Mouse (Mus musculus) hindbrain, embryonic 10.5 days (tissue): ENCODE measurements at regions not wholly inside any gene's neighbourhood (a gene's known extent, or its start where the extent isn't known, plus 50 kb on each side); places are given as distances from the start of the nearest gene placed in this dataset.

ENCODE experiments used
- DNase-seq: peaks from one replicate; pipeline ENCODE4 v3.0.0-alpha.2; 2017; ENCODE audit warnings: low spot score
- H3K27ac ChIP-seq: fragments of 300-500 bp; sonication (generic); 2 replicates; pipeline ENCODE4 v1.5.1; 2016; ENCODE audit warnings: mild to moderate bottlenecking, moderate library complexity
- H3K27me3 ChIP-seq: fragments of 300-500 bp; sonication (generic); 2 replicates; pipeline ENCODE4 v1.6.1; 2016; ENCODE audit warnings: mild to moderate bottlenecking; ENCODE audit not compliant: poor library complexity, insufficient read depth, severe bottlenecking
- H3K36me3 ChIP-seq: fragments of 300-500 bp; sonication (generic); 2 replicates; pipeline ENCODE4 v1.6.1; 2016; ENCODE audit warnings: mild to moderate bottlenecking, moderate library complexity
- H3K4me1 ChIP-seq: fragments of 300-500 bp; sonication (generic); replicated peaks from 2 replicates; pipeline ENCODE4 v1.6.1; 2016; ENCODE audit warnings: mild to moderate bottlenecking
- H3K4me3 ChIP-seq: fragments of 300-500 bp; sonication (generic); 2 replicates; pipeline ENCODE4 v1.5.1; 2016; ENCODE audit warnings: mild to moderate bottlenecking, moderate library complexity
- H3K9me3 ChIP-seq: fragments of 300-500 bp; sonication (generic); 2 replicates; pipeline ENCODE4 v1.6.1; 2016; ENCODE audit warnings: mild to moderate bottlenecking, moderate library complexity
- WGBS: fragments of 180-500 bp; shearing (Covaris S2); methylation state at CpG from one replicate; pipeline ENCODE4 v1.1.7; 2016; 5-methylcytosine and 5-hydroxymethylcytosine counted together

- no peaks in the 10 kb centered on the region for H3K9me3 ChIP-seq
Observed at GRCm38 (mm10) chr14:76851473-76852214, 184.9 kb upstream of the Ccdc122 start.

DNA sequence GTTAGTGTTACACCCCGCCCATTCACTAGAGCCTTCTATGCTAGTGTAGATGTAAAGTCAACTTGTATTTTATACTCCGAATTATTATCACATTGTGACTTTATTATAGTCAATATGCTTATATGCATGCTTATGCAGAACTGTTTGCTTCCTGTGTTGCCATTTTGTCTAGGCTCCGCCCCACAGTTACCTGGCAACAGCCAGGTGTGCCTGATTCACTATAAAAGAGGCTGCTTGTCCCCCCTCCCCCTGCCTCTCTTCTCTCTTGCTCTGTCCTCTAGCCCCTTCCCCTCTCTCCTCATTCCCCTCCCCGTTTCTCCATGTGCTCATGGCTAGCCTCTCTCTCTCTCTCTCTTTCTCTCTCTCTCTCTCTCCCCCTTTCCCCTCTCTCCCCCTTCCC, 185.9 kb upstream of the Ccdc122 start:
- Histone ChIP-seq H3K4me3 (no peak overlapping the region), H3K9me3 (no peaks in the 10 kb centered on the region), H3K27ac (no peak overlapping the region), H3K27me3 (no peaks in the 10 kb centered on the region), H3K36me3 (no peaks in the 10 kb centered on the region), H3K4me1 (peaks cover 7% of the 10 kb centered on the region; the same call in 1 of the 2 replicates)
- DNase-seq = no peak
- WGBS = 84% methylated on average over 4 of the region's 4 CpGs

More at GRCm38 (mm10) chr14:76851473-76852214, 184.9 kb upstream of the Ccdc122 start:
- Histone ChIP-seq H3K4me1 (peaks cover 7% of the 10 kb centered on the region; the same call in 1 of the 2 replicates), H3K36me3 (no peaks in the 10 kb centered on the region), H3K27me3 (no peaks in the 10 kb centered on the region), H3K4me3 (no peak overlapping the region), H3K27ac (no peak overlapping the region)
- 87% methylated on average over 10 of the region's 10 CpGs for WGBS
- DNase-seq = no peak

DNA sequence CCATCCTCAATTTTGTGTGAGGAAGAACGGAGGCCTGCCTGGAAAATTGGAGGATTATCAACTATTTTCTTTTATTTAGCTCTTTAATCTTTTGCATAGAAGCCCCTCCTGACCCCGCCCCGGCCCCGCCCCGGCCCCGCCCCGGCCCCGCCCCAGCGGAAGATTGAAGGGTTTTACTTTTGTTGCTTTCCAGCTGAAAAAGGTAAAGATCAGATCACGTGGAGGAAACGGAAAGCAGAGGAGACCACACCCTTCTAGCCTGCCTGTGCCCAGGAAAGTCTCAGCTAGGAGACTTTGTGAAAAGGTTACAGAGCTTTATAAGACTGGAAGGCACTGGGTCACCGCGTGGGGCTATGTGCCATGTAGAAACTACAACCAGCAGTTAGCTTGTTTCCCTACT, 186.5 kb upstream of the Ccdc122 start:
- WGBS = 45% methylated on average over 13 of the region's 13 CpGs

GRCm38 (mm10) chr14:76849636-76850035, 186.9 kb upstream of the Ccdc122 start:
- Histone ChIP-seq H3K4me3 (peak overlapping the region; percentile 13; the same call in 1 of the 2 replicates), H3K9me3 (no peaks in the 10 kb centered on the region), H3K27me3 (no peaks in the 10 kb centered on the region), H3K36me3 (no peaks in the 10 kb centered on the region), H3K4me1 (peaks cover 3% of the 10 kb centered on the region; the same call in 1 of the 2 replicates), H3K27ac (no peak overlapping the region)
- DNase-seq = no peak
- 72% methylated on average over 6 of the region's 6 CpGs for WGBS

More for the DNA sequence above, 186.5 kb upstream of the Ccdc122 start:
- Histone ChIP-seq H3K4me3 (peak overlapping the region; percentile 13; the same call in 1 of the 2 replicates), H3K4me1 (peaks cover 3% of the 10 kb centered on the region; the same call in 1 of the 2 replicates), H3K36me3 (no peaks in the 10 kb centered on the region), H3K27ac (no peak overlapping the region), H3K9me3 (no peaks in the 10 kb centered on the region), H3K27me3 (no peaks in the 10 kb centered on the region)
- no peak for DNase-seq

GRCm38 (mm10) chr14:76849071-76849470, 187.5 kb upstream of the Ccdc122 start:
- Histone ChIP-seq H3K27me3 (no peaks in the 10 kb centered on the region), H3K36me3 (no peaks in the 10 kb centered on the region), H3K27ac (no peak overlapping the region), H3K4me1 (peaks cover 3% of the 10 kb centered on the region; the same call in 1 of the 2 replicates), H3K4me3 (no peak overlapping the region), H3K9me3 (no peaks in the 10 kb centered on the region)
- no peak for DNase-seq
- WGBS = 78% methylated on average over 3 of the region's 3 CpGs

- no peaks in the 10 kb centered on the region for H3K27me3 ChIP-seq
- H3K4me3 ChIP-seq = no peak overlapping the region
- H3K9me3 ChIP-seq = no peaks in the 10 kb centered on the region
- H3K27ac ChIP-seq = no peak overlapping the region
- 72% methylated on average over 3 of the region's 3 CpGs for WGBS
- H3K4me1 ChIP-seq = no peaks in the 10 kb centered on the region
- no peak for DNase-seq
- no peaks in the 10 kb centered on the region for H3K36me3 ChIP-seq
Observed at GRCm38 (mm10) chr14:76845706-76846105, 190.9 kb upstream of the Ccdc122 start.

GRCm38 (mm10) chr14:76844717-76845116, 191.9 kb upstream of the Ccdc122 start:
- Histone ChIP-seq H3K9me3 (no peaks in the 10 kb centered on the region), H3K4me3 (no peak overlapping the region), H3K27me3 (no peaks in the 10 kb centered on the region), H3K36me3 (no peaks in the 10 kb centered on the region), H3K4me1 (no peaks in the 10 kb centered on the region), H3K27ac (no peak overlapping the region)
- 95% methylated on average over 1 of the region's 1 CpGs for WGBS
- DNase-seq = no peak

DNA sequence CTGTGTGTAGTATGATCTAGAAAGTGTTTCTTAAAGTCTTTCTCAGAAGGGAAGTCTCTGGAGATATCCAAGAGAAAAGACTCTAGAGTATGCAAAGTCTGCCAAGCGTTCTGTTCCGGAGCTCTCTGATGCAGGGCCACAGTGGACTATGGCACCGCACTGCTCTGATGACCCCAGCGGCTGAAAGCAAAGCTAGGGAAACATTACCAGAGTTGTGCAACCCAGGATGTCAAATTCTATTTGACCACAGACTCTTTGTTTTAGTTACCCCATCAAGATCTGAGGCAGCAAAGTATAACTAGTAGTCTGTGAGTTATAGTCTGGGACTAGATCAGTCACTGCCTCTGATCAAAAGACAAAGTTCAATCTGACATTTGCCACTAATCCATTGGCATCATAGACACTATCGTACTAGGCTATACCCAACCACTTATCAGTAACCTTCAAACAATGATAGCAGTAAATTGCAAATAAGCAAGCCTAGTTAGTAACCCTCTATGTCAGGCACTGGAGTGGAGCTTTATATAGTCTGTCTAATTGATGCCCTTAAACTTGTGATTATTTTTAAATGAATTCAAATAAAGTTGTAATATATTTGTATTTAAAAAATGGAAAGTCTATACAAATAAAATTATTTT, 198.9 kb upstream of the Ccdc122 start:
- H3K4me3 ChIP-seq = no peak overlapping the region
- H3K4me1 ChIP-seq = peaks cover 3% of the 10 kb centered on the region
- DNase-seq = no peak
- 90% methylated on average over 5 of the region's 5 CpGs for WGBS
- no peaks in the 10 kb centered on the region for H3K27me3 ChIP-seq
- H3K27ac ChIP-seq = no peak overlapping the region
- H3K9me3 ChIP-seq = no peaks in the 10 kb centered on the region
- no peaks in the 10 kb centered on the region for H3K36me3 ChIP-seq

DNA sequence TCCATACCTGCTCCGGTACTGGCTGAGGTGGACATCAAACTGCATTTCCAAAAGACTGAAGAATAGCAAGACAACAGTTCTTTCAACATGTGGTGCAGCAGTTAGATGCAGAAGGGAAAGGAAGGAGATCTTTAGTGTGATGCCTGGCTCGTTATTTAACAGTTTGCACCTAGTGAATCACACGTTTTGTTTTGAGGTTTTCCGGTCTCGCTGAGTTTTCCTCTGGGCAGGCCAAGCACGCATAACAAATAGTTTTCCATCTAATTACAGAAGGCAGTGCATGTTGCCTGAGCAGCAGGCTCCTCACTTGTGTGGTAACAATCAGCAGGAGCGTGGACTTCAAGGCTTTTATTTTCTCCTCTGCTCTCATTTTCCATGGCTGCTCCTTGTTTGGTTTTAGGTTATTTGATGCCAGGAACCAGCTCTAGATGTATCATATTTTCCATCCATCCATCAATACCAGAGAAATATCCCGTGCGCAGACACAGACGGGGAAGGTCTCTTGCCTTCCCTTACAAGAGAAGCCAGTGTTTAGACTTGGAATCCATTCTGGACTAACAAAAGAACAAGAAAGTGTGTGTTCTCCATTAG, 199.6 kb upstream of the Ccdc122 start:
- Histone ChIP-seq H3K9me3 (no peaks in the 10 kb centered on the region), H3K27ac (no peak overlapping the region), H3K4me3 (no peak overlapping the region), H3K36me3 (no peaks in the 10 kb centered on the region), H3K4me1 (peaks cover 3% of the 10 kb centered on the region), H3K27me3 (no peaks in the 10 kb centered on the region)
- 72% methylated on average over 10 of the region's 10 CpGs for WGBS
- DNase-seq = no peak

- no peaks in the 10 kb centered on the region for H3K27me3 ChIP-seq
- H3K4me3 ChIP-seq = no peak overlapping the region
- H3K27ac ChIP-seq = no peak overlapping the region
- peaks cover 3% of the 10 kb centered on the region for H3K4me1 ChIP-seq
- DNase-seq = no peak
- WGBS = 90% methylated on average over 2 of the region's 2 CpGs
- no peaks in the 10 kb centered on the region for H3K36me3 ChIP-seq
- H3K9me3 ChIP-seq = no peaks in the 10 kb centered on the region
Observed at GRCm38 (mm10) chr14:76836271-76836670, 200.3 kb upstream of the Ccdc122 start.

DNA sequence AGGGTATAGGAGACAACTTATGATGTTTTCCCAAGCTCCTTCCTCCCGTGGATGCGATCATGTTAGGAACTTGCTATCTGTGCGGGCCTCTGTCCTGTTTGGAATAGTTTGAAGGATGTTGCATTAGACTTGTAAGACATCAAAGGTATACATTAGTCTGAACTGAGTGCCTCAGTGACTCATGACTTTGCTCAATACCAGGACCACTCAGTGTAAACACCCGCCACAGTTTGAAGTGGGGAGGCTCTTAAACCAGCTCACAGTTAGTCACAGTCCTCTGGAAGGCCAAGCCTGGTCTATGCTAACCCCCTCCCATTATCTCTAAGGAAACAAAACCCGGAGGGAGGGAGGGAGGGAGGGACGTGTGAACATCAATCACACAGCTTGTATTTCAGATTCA, 202.5 kb upstream of the Ccdc122 start:
- Histone ChIP-seq H3K27ac (no peak overlapping the region), H3K27me3 (no peaks in the 10 kb centered on the region), H3K9me3 (no peaks in the 10 kb centered on the region), H3K4me3 (no peak overlapping the region), H3K36me3 (no peaks in the 10 kb centered on the region), H3K4me1 (peaks cover 3% of the 10 kb centered on the region)
- DNase-seq = no peak
- 73% methylated on average over 6 of the region's 6 CpGs for WGBS

GRCm38 (mm10) chr14:76829161-76829510, 207.4 kb upstream of the Ccdc122 start:
- no peaks in the 10 kb centered on the region for H3K36me3 ChIP-seq
- H3K4me1 ChIP-seq = peaks cover 6% of the 10 kb centered on the region; the same call in 1 of the 2 replicates
- 83% methylated on average over 1 of the region's 1 CpGs for WGBS
- H3K27ac ChIP-seq = no peak overlapping the region
- no peaks in the 10 kb centered on the region for H3K27me3 ChIP-seq
- no peaks in the 10 kb centered on the region for H3K9me3 ChIP-seq
- H3K4me3 ChIP-seq = no peak overlapping the region
- DNase-seq = no peak
